Mouse (Mus musculus) heart, adult 2 months (tissue): Measurements from ENCODE around the gene Slc25a10. TPM values are rescaled to one million over a fixed set of nuclear protein-coding genes. Genes with fewer than 3 reads are reported as not detected.
A peak's percentile ranks its signal among the peaks of the same experiment; 100 is the strongest.

Experiments
- DNase-seq, 2 experiments: peaks; one replicate each; pipeline ENCODE4 v3.0.0; 2021
- H3K27ac ChIP-seq: fragments of 200-600 bp; 2 replicates; pipeline ENCODE4 v1.8.1; 2022
- H3K27me3 ChIP-seq: fragments of 200-500 bp; 2 replicates; pipeline ENCODE4 v1.6.1; 2012; ENCODE audit warnings: mild to moderate bottlenecking, low read length, inconsistent platforms, mixed read lengths; ENCODE audit not compliant: control insufficient read depth, insufficient read depth
- H3K36me3 ChIP-seq: fragments of 200-500 bp; 2 replicates; pipeline ENCODE4 v1.6.1; 2012; ENCODE audit warnings: low read length, inconsistent platforms; ENCODE audit not compliant: control insufficient read depth, insufficient read depth
- H3K4me1 ChIP-seq: fragments of 200-500 bp; 2 replicates; pipeline ENCODE4 v1.6.1; 2011; ENCODE audit warnings: low read length; ENCODE audit not compliant: control insufficient read depth, insufficient read depth
- H3K4me3 ChIP-seq: fragments of 200-600 bp; 2 replicates; pipeline ENCODE4 v1.8.1; 2022
- H3K79me2 ChIP-seq: fragments of 200-500 bp; replicated peaks from 2 replicates; pipeline ENCODE4 v1.6.1; 2012; ENCODE audit warnings: mild to moderate bottlenecking, inconsistent platforms, low read length, moderate library complexity, mixed read lengths; ENCODE audit not compliant: control insufficient read depth, insufficient read depth
- H3K9ac ChIP-seq: fragments of 200-500 bp; 2 replicates; pipeline ENCODE4 v1.6.1; 2012; ENCODE audit warnings: low read depth, mild to moderate bottlenecking, control low read depth, inconsistent platforms, low read length, mixed read lengths
- CTCF ChIP-seq: fragments of 200-600 bp; IDR thresholded peaks from 2 replicates; pipeline ENCODE4 v1.8.1; 2022; ENCODE audit warnings: antibody characterized with exemption, mild to moderate bottlenecking, moderate library complexity
- EP300 ChIP-seq: fragments of 200-500 bp; IDR thresholded peaks from 2 replicates; pipeline ENCODE4 v1.6.1; 2011; ENCODE audit warnings: low read depth, low read length, control low read depth; ENCODE audit not compliant: insufficient read depth
- POLR2A ChIP-seq: fragments of 200-500 bp; IDR thresholded peaks from 2 replicates; pipeline ENCODE4 v1.6.1; 2011; ENCODE audit warnings: mild to moderate bottlenecking, low read depth, low read length, control low read depth; ENCODE audit not compliant: insufficient read depth
- WGBS: fragments of 180-500 bp; shearing (Covaris S2); methylation state at CpG from one replicate; pipeline ENCODE4 v1.1.7; 2018; 5-methylcytosine and 5-hydroxymethylcytosine counted together
- intact Hi-C: fragments of 180-260 bp; cut with DNase I; formaldehyde crosslinking; loops from one replicate; pipeline ENCODE4 v1.15.1; 2025
- polyA plus RNA-seq: library from polyadenylated mRNA; depleted of rRNA; stranded (reverse); fragments of >200 nt; gene quantifications from 2 replicates; pipeline ENCODE4 v1.2.3, GENCODE M21; 2012
- total RNA-seq, 2 experiments: library from RNA; stranded (reverse); gene quantifications; 2 replicates each; pipeline ENCODE4 v1.2.3; 2021

Gene Slc25a10
- total and polyA plus RNA-seq, 3 experiments = 14.1 to 40.9 (median 14.6) TPM

DNA sequence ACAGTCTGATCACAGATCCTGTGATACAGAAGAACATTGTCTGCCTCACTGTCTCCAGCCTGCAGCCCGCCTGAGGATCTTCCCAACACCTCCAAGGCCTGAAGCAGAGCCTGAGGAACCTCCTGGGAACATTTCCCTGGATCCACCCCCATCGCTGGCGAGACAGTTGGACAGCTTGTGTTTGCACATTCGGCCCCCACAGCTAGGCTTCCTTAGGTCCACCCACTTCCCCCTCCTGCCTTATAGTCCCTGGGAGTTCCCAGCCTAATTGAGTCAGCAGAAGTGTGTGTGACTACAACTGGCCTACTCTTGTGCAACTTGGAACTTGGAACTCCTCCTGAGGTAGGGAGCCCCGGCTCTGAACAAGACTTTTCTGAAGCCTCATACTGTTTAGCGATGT, 26.4 kb downstream of the Slc25a10 start:
- peak overlapping the region; percentile 20; the same call in 1 of the 2 replicates for H3K27ac ChIP-seq
- no peak overlapping the region for H3K9ac ChIP-seq
- peaks cover 3% of the 10 kb centered on the region; the same call in 1 of the 2 replicates for H3K36me3 ChIP-seq
- no peaks in the 10 kb centered on the region for H3K79me2 ChIP-seq
- 35% methylated on average over 6 of the region's 6 CpGs for WGBS
- DNase-seq = peak; percentile 68 to 79
- no peaks in the 10 kb centered on the region for H3K27me3 ChIP-seq
- intact Hi-C loops = loop anchor here (2.0 to 10.0 kb wide), 2 partner anchors 31 to 257 kb away; partner anchors contain the start of gene Mcrip1
- peaks cover 14% of the 10 kb centered on the region for H3K4me1 ChIP-seq
- TF ChIP-seq EP300 (peak; percentile 80; the same call in 1 of the 2 replicates), POLR2A (no peak), CTCF (no peak)
- H3K4me3 ChIP-seq = no peak overlapping the region

- 50% methylated on average over 6 of the region's 6 CpGs for WGBS
- Histone ChIP-seq H3K27ac (peak overlapping the region; percentile 17; the same call in 1 of the 2 replicates), H3K4me3 (no peak overlapping the region), H3K36me3 (peaks cover 3% of the 10 kb centered on the region; the same call in 1 of the 2 replicates), H3K27me3 (no peaks in the 10 kb centered on the region), H3K4me1 (peaks cover 14% of the 10 kb centered on the region), H3K9ac (no peak overlapping the region), H3K79me2 (no peaks in the 10 kb centered on the region)
- intact Hi-C loops = loop anchor here (2.0 to 10.0 kb wide), 2 partner anchors 30 to 256 kb away; partner anchors contain the start of gene Mcrip1
- TF ChIP-seq POLR2A (no peak), EP300 (no peak), CTCF (no peak)
- DNase-seq = no peak
Measured at GRCm38 (mm10) chr11:120518558-120518957, 26.9 kb downstream of the Slc25a10 start.

DNA sequence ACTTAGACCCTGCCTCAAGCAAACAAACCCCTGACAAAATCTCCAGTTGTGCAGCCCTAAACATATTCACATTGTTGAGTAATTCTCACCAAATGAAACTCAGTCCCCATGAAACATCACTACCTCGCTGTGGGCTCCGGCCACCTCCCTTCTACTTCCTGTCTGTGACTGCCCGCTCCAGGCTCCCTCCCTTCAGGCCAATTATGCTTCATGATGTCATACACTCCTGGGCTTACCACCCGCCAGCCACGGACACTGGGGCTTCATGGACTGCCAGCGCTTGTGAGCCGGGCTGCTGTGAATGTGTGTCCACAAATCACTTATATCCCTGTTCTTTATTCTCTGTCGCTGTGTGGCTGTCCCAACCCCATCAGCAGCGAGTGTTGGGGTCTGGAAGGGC, 28.1 kb downstream of the Slc25a10 start:
- 7% methylated on average over 9 of the region's 9 CpGs for WGBS
- DNase-seq = peak; percentile 73 to 84
- Histone ChIP-seq H3K79me2 (no peaks in the 10 kb centered on the region), H3K27ac (peak overlapping the region; percentile 89), H3K4me3 (peak overlapping the region; percentile 25), H3K36me3 (peaks cover 3% of the 10 kb centered on the region; the same call in 1 of the 2 replicates), H3K4me1 (peaks cover 14% of the 10 kb centered on the region), H3K9ac (peak overlapping the region; percentile 50), H3K27me3 (no peaks in the 10 kb centered on the region)
- TF ChIP-seq POLR2A (peak; percentile 64), EP300 (0 out of 2 replicates have a peak, but pooled peaks have one; percentile 28), CTCF (no peak)
- intact Hi-C loops = loop anchor here (2.0 to 10.0 kb wide), 3 partner anchors 19 to 255 kb away; partner anchors contain the start of gene Mcrip1

DNA sequence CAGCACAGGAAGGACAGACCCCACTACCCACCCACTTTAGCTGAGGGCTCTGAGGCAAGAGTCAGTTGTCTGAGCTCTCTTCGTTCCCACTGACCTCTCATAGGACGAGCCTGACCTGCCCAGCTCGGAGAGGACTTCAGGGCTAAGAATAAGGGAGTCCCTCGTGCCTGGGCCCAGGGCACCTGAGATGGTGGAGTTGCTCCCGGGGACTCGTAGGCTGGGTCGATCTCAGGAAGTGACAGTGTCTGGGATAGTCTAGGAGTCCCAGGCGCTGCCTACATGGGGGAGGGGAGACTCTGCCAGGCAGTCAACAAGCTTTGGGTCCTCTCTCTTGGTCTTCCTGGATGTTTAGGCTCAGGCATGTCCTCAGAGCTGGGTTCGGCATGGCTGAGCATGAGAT, 28.9 kb downstream of the Slc25a10 start:
- intact Hi-C loops = loop anchor here (2.0 kb wide), 1 partner anchor 18 kb away; no protein-coding TSS in a partner anchor
- peak overlapping the region; percentile 89 for H3K27ac ChIP-seq
- no peaks in the 10 kb centered on the region for H3K27me3 ChIP-seq
- H3K4me3 ChIP-seq = no peak overlapping the region
- H3K36me3 ChIP-seq = peaks cover 3% of the 10 kb centered on the region; the same call in 1 of the 2 replicates
- 65% methylated on average over 9 of the region's 9 CpGs for WGBS
- TF ChIP-seq EP300 (no peak), POLR2A (no peak), CTCF (no peak)
- DNase-seq = no peak
- no peaks in the 10 kb centered on the region for H3K79me2 ChIP-seq
- 0 out of 2 replicates have a peak overlapping the region, but pooled peaks have one; percentile 15 for H3K9ac ChIP-seq
- peaks cover 14% of the 10 kb centered on the region for H3K4me1 ChIP-seq

DNA sequence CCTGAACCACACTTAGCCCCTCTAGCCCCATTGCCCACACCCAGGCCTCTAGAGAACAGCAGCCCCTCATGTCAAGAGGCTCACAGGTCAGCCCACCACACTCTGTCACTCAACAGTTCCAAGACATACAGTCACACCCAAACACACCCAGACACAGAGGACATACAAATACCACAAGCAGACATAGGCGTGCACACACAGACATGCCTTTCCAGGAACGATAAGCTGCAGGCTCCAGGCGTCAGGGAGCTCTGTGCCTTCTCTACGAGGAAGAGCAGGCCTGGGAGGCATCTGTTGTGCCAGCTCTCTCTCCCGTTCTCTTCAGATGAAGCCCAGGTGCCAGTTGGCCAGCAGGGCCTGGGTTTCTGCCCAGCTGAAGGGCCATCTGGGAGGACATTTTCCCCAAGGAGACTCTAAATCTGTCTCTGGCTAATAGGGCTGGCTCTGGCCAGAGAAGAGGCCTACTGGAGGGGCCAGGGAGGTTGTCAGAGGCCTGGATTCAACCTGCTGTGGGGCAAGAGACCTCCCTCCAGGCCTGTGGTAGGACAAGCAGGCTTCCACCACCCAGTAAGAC, 29.4 kb downstream of the Slc25a10 start:
- DNase-seq = peak; percentile 70 to 82
- Histone ChIP-seq H3K27ac (peak overlapping the region; percentile 89), H3K27me3 (no peaks in the 10 kb centered on the region), H3K4me3 (no peak overlapping the region), H3K79me2 (no peaks in the 10 kb centered on the region), H3K4me1 (peaks cover 14% of the 10 kb centered on the region), H3K9ac (no peak overlapping the region), H3K36me3 (peaks cover 3% of the 10 kb centered on the region; the same call in 1 of the 2 replicates)
- TF ChIP-seq POLR2A (0 out of 2 replicates have a peak, but pooled peaks have one; percentile 28), CTCF (no peak), EP300 (peak; percentile 85)
- intact Hi-C loops = loop anchor here (2.0 kb wide), 1 partner anchor 18 kb away; no protein-coding TSS in a partner anchor
- WGBS = 61% methylated on average over 5 of the region's 5 CpGs

- DNase-seq = no peak
- no peak for TF ChIP-seq CTCF
- TF ChIP-seq POLR2A = no peak
- TF ChIP-seq EP300 = no peak
- Histone ChIP-seq H3K27ac (no peak overlapping the region), H3K4me3 (no peak overlapping the region), H3K4me1 (peaks cover 14% of the 10 kb centered on the region), H3K79me2 (no peaks in the 10 kb centered on the region), H3K27me3 (no peaks in the 10 kb centered on the region), H3K9ac (no peak overlapping the region), H3K36me3 (peaks cover 3% of the 10 kb centered on the region; the same call in 1 of the 2 replicates)
- intact Hi-C loops = no loop called here
- 82% methylated on average over 8 of the region's 8 CpGs for WGBS
Measured at GRCm38 (mm10) chr11:120522581-120522980, 30.9 kb downstream of the Slc25a10 start.
